Mouse (Mus musculus): Measurements from ENCODE around the gene Cstad. TPM values are rescaled to one million over a fixed set of nuclear protein-coding genes. Genes with fewer than 3 reads are reported as not detected.

The Cstad gene
- polyA plus RNA-seq, 1 experiment from 2014 or later: 1.7 TPM

- Histone ChIP-seq H3K9ac (ENCODE audit: low read depth, low read length) (no peak overlapping the region), H3K9me3 (ENCODE audit: control insufficient read depth, low read length) (no peaks in the 10 kb centered on the region), H3K36me3 (ENCODE audit: control insufficient read depth, insufficient read depth, low read length) (no peaks in the 10 kb centered on the region), H3K27me3 (replicated peaks; ENCODE audit: control insufficient read depth, insufficient read depth, low read length) (no peaks in the 10 kb centered on the region), H3K4me3 (ENCODE audit: low read depth, low read length) (no peak overlapping the region), H3K4me1 (ENCODE audit: control insufficient read depth, insufficient read depth, low read length) (no peaks in the 10 kb centered on the region), H3K4me2 (ENCODE audit: low read depth, low read length) (no peak overlapping the region), H3K27ac (replicated peaks; ENCODE audit: low read depth, low read length) (no peak overlapping the region)
- WGBS: 83% methylated on average over 1 of the region's 1 CpGs
- DNase-seq (ENCODE audit: low spot score): no peak
- ATAC-seq (ENCODE audit: low read depth): no peak
Observed at GRCm38 (mm10) chr2:30559552-30559951, 35.3 kb upstream of the Cstad start.

DNA sequence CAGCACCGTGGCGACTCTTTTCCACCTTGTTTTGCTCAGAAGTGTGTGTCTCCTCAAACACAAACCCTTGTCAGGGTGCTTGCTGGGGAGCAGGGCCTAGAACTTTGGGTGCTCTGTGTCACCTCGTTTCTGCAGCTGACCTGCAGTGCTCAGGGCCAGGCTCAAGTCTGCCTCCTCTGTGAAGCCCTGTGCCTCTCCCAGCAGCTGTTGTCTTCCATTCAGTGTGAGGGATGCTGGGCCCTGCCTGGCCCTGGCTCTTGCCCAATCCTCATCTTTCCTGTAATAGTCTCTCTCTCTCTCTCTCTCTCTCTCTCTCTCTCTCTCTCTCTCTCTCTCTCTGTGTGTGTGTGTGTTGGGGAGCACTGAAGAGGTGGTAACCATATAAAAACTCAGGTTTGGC lies 32.3 kb upstream of the Cstad start:
- Histone ChIP-seq H3K27ac (replicated peaks; ENCODE audit: low read depth, low read length) (no peak overlapping the region), H3K27me3 (replicated peaks; ENCODE audit: control insufficient read depth, insufficient read depth, low read length) (no peaks in the 10 kb centered on the region), H3K4me3 (ENCODE audit: low read depth, low read length) (no peak overlapping the region), H3K36me3 (ENCODE audit: control insufficient read depth, insufficient read depth, low read length) (no peaks in the 10 kb centered on the region), H3K9me3 (ENCODE audit: control insufficient read depth, low read length) (no peaks in the 10 kb centered on the region), H3K9ac (ENCODE audit: low read depth, low read length) (no peak overlapping the region), H3K4me1 (ENCODE audit: control insufficient read depth, insufficient read depth, low read length) (no peaks in the 10 kb centered on the region), H3K4me2 (ENCODE audit: low read depth, low read length) (no peak overlapping the region)
- no peak for DNase-seq (ENCODE audit: low spot score)
- no peak for ATAC-seq (ENCODE audit: low read depth)
- 83% methylated on average over 3 of the region's 3 CpGs for WGBS

DNA sequence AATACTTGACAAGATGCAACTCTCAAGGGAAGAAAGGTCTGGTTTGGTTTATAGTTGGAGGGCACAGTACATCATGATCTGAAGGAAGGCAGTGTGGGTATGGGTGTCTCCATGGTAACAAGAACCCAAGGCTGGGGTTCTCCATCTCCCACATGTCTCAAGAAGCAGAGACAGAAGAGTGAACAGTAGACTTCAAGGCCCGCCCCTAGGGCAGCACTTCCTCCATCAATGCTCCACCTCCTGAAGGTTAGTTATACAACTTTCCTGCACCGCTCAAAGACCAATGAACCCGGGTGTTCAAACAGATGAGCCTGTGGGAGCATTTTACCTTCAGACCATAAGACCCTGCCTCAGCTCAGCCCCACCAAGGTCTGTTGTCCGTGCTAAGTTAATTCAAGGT lies 23.2 kb upstream of the Cstad start:
- ATAC-seq (ENCODE audit: low read depth): no peak
- H3K4me3 ChIP-seq (ENCODE audit: low read depth, low read length): no peak overlapping the region
- DNase-seq (ENCODE audit: low spot score): no peak
- no peaks in the 10 kb centered on the region for H3K4me1 ChIP-seq (ENCODE audit: control insufficient read depth, insufficient read depth, low read length)
- H3K27me3 ChIP-seq (replicated peaks; ENCODE audit: control insufficient read depth, insufficient read depth, low read length): no peaks in the 10 kb centered on the region
- 83% methylated on average over 4 of the region's 4 CpGs for WGBS
- peaks cover 14% of the 10 kb centered on the region; the same call in 1 of the 2 replicates for H3K9me3 ChIP-seq (ENCODE audit: control insufficient read depth, low read length)
- no peak overlapping the region for H3K4me2 ChIP-seq (ENCODE audit: low read depth, low read length)
- H3K9ac ChIP-seq (ENCODE audit: low read depth, low read length): no peak overlapping the region
- H3K27ac ChIP-seq (replicated peaks; ENCODE audit: low read depth, low read length): no peak overlapping the region
- H3K36me3 ChIP-seq (ENCODE audit: control insufficient read depth, insufficient read depth, low read length): no peaks in the 10 kb centered on the region

DNA sequence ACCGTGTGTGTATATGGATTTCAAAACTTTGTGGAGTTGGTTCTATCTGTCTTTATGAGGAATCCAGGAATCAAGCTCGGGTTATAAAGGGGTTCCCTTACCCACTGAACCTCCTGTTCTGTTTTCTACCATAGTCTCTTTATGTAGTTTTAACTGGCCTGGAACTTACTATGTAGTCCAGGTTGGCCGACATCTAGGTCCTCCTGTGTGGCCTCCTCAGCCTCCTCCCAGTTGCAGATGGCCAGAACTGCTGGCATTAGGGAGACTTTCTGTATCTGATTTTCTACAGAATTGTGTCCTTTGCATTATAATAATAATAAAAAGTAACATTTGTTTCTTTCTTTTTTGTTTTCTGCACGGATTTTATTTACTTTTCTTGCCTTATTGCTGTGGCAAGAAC lies 21.3 kb upstream of the Cstad start:
- 85% methylated on average over 4 of the region's 4 CpGs for WGBS

DNA sequence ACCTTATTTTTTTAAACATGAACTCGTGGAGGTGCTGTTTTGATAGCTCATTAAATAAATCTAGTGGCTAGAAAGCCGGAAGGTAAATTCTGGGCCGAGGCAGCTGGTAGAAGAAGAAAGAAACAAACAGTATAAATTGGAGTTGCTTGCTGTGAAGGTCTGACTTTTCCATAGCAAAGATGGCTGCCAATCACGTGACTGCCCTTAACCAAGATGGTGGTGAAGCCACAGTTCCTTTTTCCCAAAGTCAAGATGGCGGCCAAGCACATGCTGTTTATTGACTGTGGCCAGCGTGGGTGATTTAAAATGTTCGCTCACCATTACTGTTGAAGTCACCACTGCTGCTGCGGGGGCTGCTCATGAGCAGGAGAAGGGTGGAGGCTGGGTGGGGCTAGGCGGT lies 17.8 kb upstream of the Cstad start:
- Histone ChIP-seq H3K9me3 (ENCODE audit: control insufficient read depth, low read length) (peaks cover 13% of the 10 kb centered on the region), H3K4me3 (ENCODE audit: low read depth, low read length) (no peak overlapping the region), H3K27me3 (replicated peaks; ENCODE audit: control insufficient read depth, insufficient read depth, low read length) (no peaks in the 10 kb centered on the region), H3K27ac (replicated peaks; ENCODE audit: low read depth, low read length) (no peak overlapping the region), H3K4me1 (ENCODE audit: control insufficient read depth, insufficient read depth, low read length) (no peaks in the 10 kb centered on the region), H3K9ac (ENCODE audit: low read depth, low read length) (no peak overlapping the region), H3K36me3 (ENCODE audit: control insufficient read depth, insufficient read depth, low read length) (no peaks in the 10 kb centered on the region), H3K4me2 (ENCODE audit: low read depth, low read length) (no peak overlapping the region)
- DNase-seq (ENCODE audit: low spot score): no peak
- no peak for ATAC-seq (ENCODE audit: low read depth)
- 89% methylated on average over 9 of the region's 9 CpGs for WGBS

More for the DNA sequence above, 21.3 kb upstream of the Cstad start:
- H3K4me2 ChIP-seq (ENCODE audit: low read depth, low read length): no peak overlapping the region
- no peak overlapping the region for H3K4me3 ChIP-seq (ENCODE audit: low read depth, low read length)
- DNase-seq (ENCODE audit: low spot score) (no peak), ATAC-seq (ENCODE audit: low read depth) (no peak)
- H3K9ac ChIP-seq (ENCODE audit: low read depth, low read length): no peak overlapping the region
- no peaks in the 10 kb centered on the region for H3K4me1 ChIP-seq (ENCODE audit: control insufficient read depth, insufficient read depth, low read length)
- no peaks in the 10 kb centered on the region for H3K36me3 ChIP-seq (ENCODE audit: control insufficient read depth, insufficient read depth, low read length)
- H3K27ac ChIP-seq (replicated peaks; ENCODE audit: low read depth, low read length): no peak overlapping the region
- H3K9me3 ChIP-seq (ENCODE audit: control insufficient read depth, low read length): peaks cover 14% of the 10 kb centered on the region; the same call in 1 of the 2 replicates
- no peaks in the 10 kb centered on the region for H3K27me3 ChIP-seq (replicated peaks; ENCODE audit: control insufficient read depth, insufficient read depth, low read length)

- Histone ChIP-seq H3K9ac (ENCODE audit: low read depth, low read length) (no peak overlapping the region), H3K4me2 (ENCODE audit: low read depth, low read length) (no peak overlapping the region), H3K27me3 (replicated peaks; ENCODE audit: control insufficient read depth, insufficient read depth, low read length) (no peaks in the 10 kb centered on the region), H3K36me3 (ENCODE audit: control insufficient read depth, insufficient read depth, low read length) (no peaks in the 10 kb centered on the region), H3K4me3 (ENCODE audit: low read depth, low read length) (no peak overlapping the region), H3K4me1 (ENCODE audit: control insufficient read depth, insufficient read depth, low read length) (no peaks in the 10 kb centered on the region), H3K9me3 (ENCODE audit: control insufficient read depth, low read length) (peaks cover 14% of the 10 kb centered on the region), H3K27ac (replicated peaks; ENCODE audit: low read depth, low read length) (no peak overlapping the region)
- ATAC-seq (ENCODE audit: low read depth): no peak
- 43% methylated on average over 2 of the region's 2 CpGs for WGBS
- no peak for DNase-seq (ENCODE audit: low spot score)
Observed at GRCm38 (mm10) chr2:30578006-30578405, 16.8 kb upstream of the Cstad start.

- WGBS: 31% methylated on average over 8 of the region's 8 CpGs
- ATAC-seq (ENCODE audit: low read depth): peak; percentile 54
Observed at GRCm38 (mm10) chr2:30587161-30587560, 7.7 kb upstream of the Cstad start.

GRCm38 (mm10) chr2:30587671-30588070 lies 7.2 kb upstream of the Cstad start:
- no peak for DNase-seq (ENCODE audit: low spot score)
- no peak overlapping the region for H3K4me3 ChIP-seq (ENCODE audit: low read depth, low read length)
- no peak overlapping the region for H3K4me2 ChIP-seq (ENCODE audit: low read depth, low read length)
- 67% methylated on average over 2 of the region's 2 CpGs for WGBS
- H3K4me1 ChIP-seq (ENCODE audit: control insufficient read depth, insufficient read depth, low read length): peaks cover 26% of the 10 kb centered on the region
- no peaks in the 10 kb centered on the region for H3K36me3 ChIP-seq (ENCODE audit: control insufficient read depth, insufficient read depth, low read length)
- no peak overlapping the region for H3K9ac ChIP-seq (ENCODE audit: low read depth, low read length)
- H3K9me3 ChIP-seq (ENCODE audit: control insufficient read depth, low read length): no peaks in the 10 kb centered on the region
- H3K27me3 ChIP-seq (replicated peaks; ENCODE audit: control insufficient read depth, insufficient read depth, low read length): no peaks in the 10 kb centered on the region
- ATAC-seq (ENCODE audit: low read depth): no peak
- no peak overlapping the region for H3K27ac ChIP-seq (replicated peaks; ENCODE audit: low read depth, low read length)

More at GRCm38 (mm10) chr2:30587161-30587560, 7.7 kb upstream of the Cstad start:
- H3K9ac ChIP-seq (ENCODE audit: low read depth, low read length): peak overlapping the region; percentile 0; the same call in 1 of the 2 replicates
- no peaks in the 10 kb centered on the region for H3K36me3 ChIP-seq (ENCODE audit: control insufficient read depth, insufficient read depth, low read length)
- peak; percentile 88 for DNase-seq (ENCODE audit: low spot score)
- H3K4me1 ChIP-seq (ENCODE audit: control insufficient read depth, insufficient read depth, low read length): peaks cover 26% of the 10 kb centered on the region
- no peaks in the 10 kb centered on the region for H3K27me3 ChIP-seq (replicated peaks; ENCODE audit: control insufficient read depth, insufficient read depth, low read length)
- H3K4me2 ChIP-seq (ENCODE audit: low read depth, low read length): no peak overlapping the region
- peak overlapping the region; percentile 44 for H3K27ac ChIP-seq (replicated peaks; ENCODE audit: low read depth, low read length)
- no peak overlapping the region for H3K4me3 ChIP-seq (ENCODE audit: low read depth, low read length)
- H3K9me3 ChIP-seq (ENCODE audit: control insufficient read depth, low read length): peaks cover under 1% of the 10 kb centered on the region; the same call in 1 of the 2 replicates

DNA sequence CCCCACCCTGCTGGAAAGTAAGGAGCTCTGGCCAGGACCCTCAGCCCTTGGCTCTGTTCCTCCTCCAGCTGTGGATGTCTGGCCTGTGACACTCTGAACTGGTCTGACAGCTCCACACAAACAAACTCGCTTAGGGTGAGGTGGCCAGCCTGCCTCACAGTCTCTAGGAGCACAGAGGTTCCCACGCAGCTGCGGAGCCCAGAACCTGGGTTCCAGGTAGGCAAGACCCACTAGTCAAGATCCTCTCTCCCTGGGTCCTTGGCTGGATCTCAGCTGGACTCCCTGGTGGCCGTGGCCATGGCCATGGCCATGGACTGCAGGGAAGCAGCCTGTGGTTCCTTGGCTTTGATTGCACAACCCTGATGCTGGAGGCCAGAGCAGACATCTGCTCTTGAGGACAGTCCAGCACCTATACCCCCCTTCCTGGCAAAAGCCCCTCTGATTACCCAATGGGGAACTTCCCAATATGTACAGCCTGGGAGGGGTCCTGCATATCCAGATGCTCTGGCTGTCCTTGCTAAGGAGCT lies 5.8 kb upstream of the Cstad start:
- Histone ChIP-seq H3K4me2 (ENCODE audit: low read depth, low read length) (no peak overlapping the region), H3K36me3 (ENCODE audit: control insufficient read depth, insufficient read depth, low read length) (no peaks in the 10 kb centered on the region), H3K9ac (ENCODE audit: low read depth, low read length) (no peak overlapping the region), H3K4me3 (ENCODE audit: low read depth, low read length) (no peak overlapping the region), H3K27ac (replicated peaks; ENCODE audit: low read depth, low read length) (no peak overlapping the region), H3K9me3 (ENCODE audit: control insufficient read depth, low read length) (no peaks in the 10 kb centered on the region), H3K4me1 (ENCODE audit: control insufficient read depth, insufficient read depth, low read length) (peaks cover 34% of the 10 kb centered on the region), H3K27me3 (replicated peaks; ENCODE audit: control insufficient read depth, insufficient read depth, low read length) (no peaks in the 10 kb centered on the region)
- 90% methylated on average over 3 of the region's 4 CpGs for WGBS
- DNase-seq (ENCODE audit: low spot score): no peak
- no peak for ATAC-seq (ENCODE audit: low read depth)
